Mouse (Mus musculus) midbrain, embryonic 10.5 days (tissue): ENCODE data around the gene Cavin4. TPM values are rescaled to one million over a fixed set of nuclear protein-coding genes. Genes with fewer than 3 reads are reported as not detected.
"Not testable (repeated sequence)": the region's sequence is repeated elsewhere in the genome, so short reads cannot be mapped to it uniquely, and the experiment has no call there.

Experiments used
- DNase-seq: peaks from one replicate; pipeline ENCODE4 v3.0.0-alpha.2; 2017; ENCODE audit warnings: low spot score
- H3K27ac ChIP-seq: fragments of 300-500 bp; sonication (generic); replicated peaks from 2 replicates; pipeline ENCODE4 v1.5.1; 2016; ENCODE audit warnings: mild to moderate bottlenecking
- H3K27me3 ChIP-seq: fragments of 300-500 bp; sonication (generic); 2 replicates; pipeline ENCODE4 v1.6.1; 2016; ENCODE audit warnings: low read depth, mild to moderate bottlenecking; ENCODE audit not compliant: poor library complexity, severe bottlenecking
- H3K36me3 ChIP-seq: fragments of 300-500 bp; sonication (generic); 2 replicates; pipeline ENCODE4 v1.6.1; 2016; ENCODE audit warnings: mild to moderate bottlenecking, moderate library complexity
- H3K4me1 ChIP-seq: fragments of 300-500 bp; sonication (generic); 2 replicates; pipeline ENCODE4 v1.6.1; 2016
- H3K4me3 ChIP-seq: fragments of 300-500 bp; sonication (generic); 2 replicates; pipeline ENCODE4 v1.5.1; 2016; ENCODE audit warnings: mild to moderate bottlenecking, moderate library complexity
- H3K9me3 ChIP-seq: fragments of 300-500 bp; sonication (generic); replicated peaks from 2 replicates; pipeline ENCODE4 v1.6.1; 2016; ENCODE audit warnings: mild to moderate bottlenecking
- WGBS: fragments of 180-500 bp; shearing (Covaris S2); methylation state at CpG from one replicate; pipeline ENCODE4 v1.1.7; 2016; 5-methylcytosine and 5-hydroxymethylcytosine counted together
- polyA plus RNA-seq: library from polyadenylated mRNA; unstranded; fragments of >200 nt; fragmentation: Nextera tagmentation; extraction: Ambion mirVana; gene quantifications from 2 replicates; pipeline ENCODE4 v1.2.1, GENCODE M21; 2016

The Cavin4 gene
- polyA plus RNA-seq, 1 experiment from 2014 or later: 1.4 TPM

- Histone ChIP-seq H3K27ac (no peak overlapping the region), H3K4me3 (no peak overlapping the region), H3K4me1 (0 out of 2 replicates have a peak, but pooled peaks cover 7% of the 10 kb centered on the region), H3K36me3 (peaks cover 59% of the 10 kb centered on the region), H3K27me3 (no peaks in the 10 kb centered on the region), H3K9me3 (no peaks in the 10 kb centered on the region; the same call in 1 of the 2 replicates)
- DNase-seq: no peak
- 95% methylated on average over 8 of the region's 8 CpGs for WGBS
Observed at GRCm38 (mm10) chr4:48677276-48677675, 14.0 kb downstream of the Cavin4 start.

- Histone ChIP-seq H3K27me3 (no peaks in the 10 kb centered on the region), H3K9me3 (no peaks in the 10 kb centered on the region; the same call in 1 of the 2 replicates), H3K4me1 (0 out of 2 replicates have a peak, but pooled peaks cover 7% of the 10 kb centered on the region), H3K27ac (no peak overlapping the region), H3K36me3 (peaks cover 53% of the 10 kb centered on the region), H3K4me3 (no peak overlapping the region)
- no peak for DNase-seq
- 79% methylated on average over 2 of the region's 2 CpGs for WGBS
Observed at GRCm38 (mm10) chr4:48677812-48678211, 14.5 kb downstream of the Cavin4 start.

- Histone ChIP-seq H3K36me3 (peaks cover 43% of the 10 kb centered on the region), H3K9me3 (no peaks in the 10 kb centered on the region; the same call in 1 of the 2 replicates), H3K27ac (no peak overlapping the region), H3K27me3 (no peaks in the 10 kb centered on the region), H3K4me1 (0 out of 2 replicates have a peak, but pooled peaks cover 7% of the 10 kb centered on the region), H3K4me3 (no peak overlapping the region)
- 91% methylated on average over 9 of the region's 9 CpGs for WGBS
- no peak for DNase-seq
Observed at GRCm38 (mm10) chr4:48678793-48679192, 15.5 kb downstream of the Cavin4 start.

- not testable (repeated sequence) for H3K4me3 ChIP-seq, H3K9me3 ChIP-seq, H3K27me3 ChIP-seq, DNase-seq, H3K27ac ChIP-seq, H3K4me1 ChIP-seq
- peaks cover 34% of the 10 kb centered on the region for H3K36me3 ChIP-seq
- 68% methylated on average over 6 of the region's 6 CpGs for WGBS
Observed at GRCm38 (mm10) chr4:48679728-48680127, 16.4 kb downstream of the Cavin4 start.

GRCm38 (mm10) chr4:48680214-48680613 lies 16.9 kb downstream of the Cavin4 start:
- Histone ChIP-seq H3K36me3 (peaks cover 29% of the 10 kb centered on the region), H3K9me3 (no peaks in the 10 kb centered on the region; the same call in 1 of the 2 replicates), H3K27ac (no peak overlapping the region), H3K4me1 (peaks cover 11% of the 10 kb centered on the region; the same call in 1 of the 2 replicates), H3K4me3 (no peak overlapping the region), H3K27me3 (no peaks in the 10 kb centered on the region)
- DNase-seq: no peak
- WGBS: 74% methylated on average over 7 of the region's 7 CpGs

GRCm38 (mm10) chr4:48680648-48681343 lies 17.5 kb downstream of the Cavin4 start:
- peaks cover 23% of the 10 kb centered on the region for H3K36me3 ChIP-seq
- H3K4me1 ChIP-seq: peaks cover 13% of the 10 kb centered on the region; the same call in 1 of the 2 replicates
- H3K27me3 ChIP-seq: no peaks in the 10 kb centered on the region
- no peaks in the 10 kb centered on the region; the same call in 1 of the 2 replicates for H3K9me3 ChIP-seq
- H3K4me3 ChIP-seq: no peak overlapping the region
- peak; percentile 39 for DNase-seq
- 53% methylated on average over 10 of the region's 11 CpGs for WGBS
- no peak overlapping the region for H3K27ac ChIP-seq

GRCm38 (mm10) chr4:48683126-48683525 lies 19.8 kb downstream of the Cavin4 start:
- no peak overlapping the region for H3K27ac ChIP-seq
- H3K27me3 ChIP-seq: no peaks in the 10 kb centered on the region
- no peak overlapping the region for H3K4me3 ChIP-seq
- 89% methylated on average over 8 of the region's 8 CpGs for WGBS
- no peaks in the 10 kb centered on the region; the same call in 1 of the 2 replicates for H3K9me3 ChIP-seq
- DNase-seq: no peak
- H3K36me3 ChIP-seq: 0 out of 2 replicates have a peak, but pooled peaks cover 2% of the 10 kb centered on the region
- H3K4me1 ChIP-seq: peaks cover 13% of the 10 kb centered on the region; the same call in 1 of the 2 replicates

- not testable (repeated sequence) for H3K36me3 ChIP-seq, H3K9me3 ChIP-seq, H3K27me3 ChIP-seq, H3K4me3 ChIP-seq, H3K27ac ChIP-seq, DNase-seq
- 96% methylated on average over 19 of the region's 21 CpGs for WGBS
- peaks cover 13% of the 10 kb centered on the region; the same call in 1 of the 2 replicates for H3K4me1 ChIP-seq
Observed at GRCm38 (mm10) chr4:48683633-48684209, 20.4 kb downstream of the Cavin4 start.

GRCm38 (mm10) chr4:48684593-48685187 lies 21.4 kb downstream of the Cavin4 start:
- H3K4me3 ChIP-seq: no peak overlapping the region
- WGBS: 82% methylated on average over 7 of the region's 7 CpGs
- peaks cover 13% of the 10 kb centered on the region; the same call in 1 of the 2 replicates for H3K4me1 ChIP-seq
- H3K9me3 ChIP-seq: no peaks in the 10 kb centered on the region
- H3K27ac ChIP-seq: no peak overlapping the region
- no peak for DNase-seq
- no peaks in the 10 kb centered on the region for H3K27me3 ChIP-seq
- no peaks in the 10 kb centered on the region for H3K36me3 ChIP-seq

- Histone ChIP-seq H3K36me3 (no peaks in the 10 kb centered on the region), H3K4me1 (peaks cover 17% of the 10 kb centered on the region), H3K27me3 (no peaks in the 10 kb centered on the region), H3K27ac (no peak overlapping the region), H3K4me3 (no peak overlapping the region), H3K9me3 (no peaks in the 10 kb centered on the region)
- DNase-seq: no peak
- WGBS: 84% methylated on average over 6 of the region's 6 CpGs
Observed at GRCm38 (mm10) chr4:48688148-48688547, 24.8 kb downstream of the Cavin4 start.

- Histone ChIP-seq H3K9me3 (no peaks in the 10 kb centered on the region), H3K27me3 (no peaks in the 10 kb centered on the region), H3K36me3 (no peaks in the 10 kb centered on the region), H3K4me1 (peaks cover 12% of the 10 kb centered on the region), H3K27ac (no peak overlapping the region), H3K4me3 (no peak overlapping the region)
- no peak for DNase-seq
- 88% methylated on average over 9 of the region's 9 CpGs for WGBS
Observed at GRCm38 (mm10) chr4:48690640-48691039, 27.3 kb downstream of the Cavin4 start.

GRCm38 (mm10) chr4:48691793-48692437 lies 28.6 kb downstream of the Cavin4 start:
- WGBS: 40% methylated on average over 7 of the region's 7 CpGs
- no peaks in the 10 kb centered on the region for H3K9me3 ChIP-seq
- no peak overlapping the region for H3K27ac ChIP-seq

More at GRCm38 (mm10) chr4:48691793-48692437, 28.6 kb downstream of the Cavin4 start:
- H3K4me3 ChIP-seq: no peak overlapping the region
- H3K36me3 ChIP-seq: no peaks in the 10 kb centered on the region
- DNase-seq: peak; percentile 62
- no peaks in the 10 kb centered on the region for H3K27me3 ChIP-seq
- peaks cover 12% of the 10 kb centered on the region for H3K4me1 ChIP-seq
